Comparison of ENCODE assay signal across 8 mouse cellular contexts in the genomic region with DNA sequence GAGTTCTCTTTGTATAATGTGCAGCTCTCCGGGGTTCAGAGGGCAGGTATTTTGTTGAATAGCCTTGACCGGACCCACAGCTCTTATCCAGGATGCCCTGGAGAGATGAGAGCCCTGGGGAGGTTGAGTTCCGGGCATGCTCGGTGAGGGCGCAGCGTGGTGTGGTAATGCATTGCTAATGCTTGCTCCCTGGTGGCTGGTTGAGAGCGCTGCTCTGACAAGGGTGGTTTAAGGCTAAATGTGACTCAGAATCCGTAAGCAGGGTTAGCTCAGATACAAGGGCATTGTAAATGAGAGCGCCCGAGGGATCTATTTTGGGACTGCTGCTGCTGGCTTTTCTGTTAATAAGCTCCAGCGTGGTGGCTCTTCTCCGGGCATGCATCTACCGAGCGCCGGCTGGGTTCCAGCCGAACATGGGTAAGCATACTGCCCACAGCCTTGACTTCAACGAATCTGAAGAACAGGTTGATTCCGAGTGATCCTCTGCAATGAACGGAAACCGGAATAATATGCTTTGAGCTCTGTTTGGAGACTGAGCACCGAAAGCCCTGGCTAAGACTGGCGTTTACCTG. TPM values are rescaled to one million over a fixed set of nuclear protein-coding genes. Genes with fewer than 3 reads are reported as not detected.
DNase-seq lines count a peak whose midpoint lies in the region; ATAC-seq lines count a peak whose summit lies in the region.

No protein-coding gene starts in this region.

- H3K9ac ChIP-seq in intestine, embryonic 14.5 days (ENCODE audit: low read length) = no peak overlapping the region
- H3K9ac ChIP-seq in intestine, embryonic 16.5 days (ENCODE audit: low read depth, low read length) = no peak overlapping the region
- no peak overlapping the region for H3K9ac ChIP-seq in kidney, embryonic 15.5 days
- no peak overlapping the region for H3K9ac ChIP-seq in midbrain, embryonic 11.5 days (ENCODE audit: low read length)
- H3K9ac ChIP-seq in liver, embryonic 12.5 days = no peak overlapping the region

- no peaks in the 10 kb centered on the region for H3K27me3 ChIP-seq in intestine, embryonic 14.5 days (replicated peaks; ENCODE audit: control insufficient read depth, insufficient read depth, low read length)
- H3K27me3 ChIP-seq in intestine, embryonic 16.5 days (replicated peaks; ENCODE audit: control insufficient read depth, insufficient read depth, low read length) = no peaks in the 10 kb centered on the region
- H3K27me3 ChIP-seq in kidney, embryonic 15.5 days = no peaks in the 10 kb centered on the region
- no peaks in the 10 kb centered on the region for H3K27me3 ChIP-seq in midbrain, embryonic 11.5 days (ENCODE audit: control insufficient read depth, insufficient read depth, low read length)
- H3K27me3 ChIP-seq in liver, embryonic 12.5 days (replicated peaks) = no peaks in the 10 kb centered on the region

- peaks cover 8% of the 10 kb centered on the region; the same call in 1 of the 2 replicates for H3K9me3 ChIP-seq in intestine, embryonic 14.5 days (ENCODE audit: control insufficient read depth, low read length)
- no peaks in the 10 kb centered on the region; the same call in 1 of the 2 replicates for H3K9me3 ChIP-seq in intestine, embryonic 16.5 days (ENCODE audit: control insufficient read depth, low read length)
- peaks cover 11% of the 10 kb centered on the region; the same call in 1 of the 2 replicates for H3K9me3 ChIP-seq in kidney, embryonic 15.5 days (replicated peaks)
- peaks cover 7% of the 10 kb centered on the region; the same call in 1 of the 2 replicates for H3K9me3 ChIP-seq in midbrain, embryonic 11.5 days (ENCODE audit: control insufficient read depth, low read length)
- peaks cover 17% of the 10 kb centered on the region; the same call in 1 of the 2 replicates for H3K9me3 ChIP-seq in liver, embryonic 12.5 days (replicated peaks)

- peak; percentile 55 for DNase-seq in intestine, embryonic 14.5 days (ENCODE audit: low spot score)
- DNase-seq in embryo, embryonic 10.5 days (ENCODE audit: low spot score) = peak; percentile 57
- DNase-seq in heart, adult 9 months (ENCODE audit: low spot score in 2 of 2) = peak; percentile 41 to 58
- no peak for DNase-seq in midbrain, embryonic 11.5 days (ENCODE audit: low spot score, missing footprints)
- no peak for DNase-seq in natural killer cell, adult 2 months (ENCODE audit: low spot score in 2 of 2)

- no peak overlapping the region for H3K27ac ChIP-seq in intestine, embryonic 14.5 days (ENCODE audit: low read depth)
- H3K27ac ChIP-seq in intestine, embryonic 16.5 days (ENCODE audit: low read length) = no peak overlapping the region
- H3K27ac ChIP-seq in kidney, embryonic 15.5 days = no peak overlapping the region
- no peak overlapping the region; the same call in 1 of the 2 replicates for H3K27ac ChIP-seq in midbrain, embryonic 11.5 days (ENCODE audit: low read depth, low read length)
- no peak overlapping the region for H3K27ac ChIP-seq in liver, embryonic 12.5 days

- no peak overlapping the region for H3K4me3 ChIP-seq in intestine, embryonic 14.5 days (ENCODE audit: low read depth, low read length)
- H3K4me3 ChIP-seq in intestine, embryonic 16.5 days (ENCODE audit: low read length) = no peak overlapping the region
- H3K4me3 ChIP-seq in kidney, embryonic 15.5 days (replicated peaks) = no peak overlapping the region
- no peak overlapping the region for H3K4me3 ChIP-seq in midbrain, embryonic 11.5 days (ENCODE audit: low read depth, low read length)
- no peak overlapping the region for H3K4me3 ChIP-seq in liver, embryonic 12.5 days

- H3K36me3 ChIP-seq in intestine, embryonic 14.5 days (ENCODE audit: control insufficient read depth, insufficient read depth, low read length) = no peaks in the 10 kb centered on the region
- no peaks in the 10 kb centered on the region for H3K36me3 ChIP-seq in intestine, embryonic 16.5 days (ENCODE audit: control insufficient read depth, insufficient read depth, low read length)
- H3K36me3 ChIP-seq in kidney, embryonic 15.5 days = no peaks in the 10 kb centered on the region
- no peaks in the 10 kb centered on the region; the same call in 1 of the 2 replicates for H3K36me3 ChIP-seq in midbrain, embryonic 11.5 days (ENCODE audit: control insufficient read depth, insufficient read depth, low read length)
- H3K36me3 ChIP-seq in liver, embryonic 12.5 days = peaks cover 6% of the 10 kb centered on the region

- H3K4me2 ChIP-seq in intestine, embryonic 14.5 days (ENCODE audit: low read length) = no peak overlapping the region; the same call in 1 of the 2 replicates
- H3K4me2 ChIP-seq in intestine, embryonic 16.5 days (ENCODE audit: low read depth, low read length) = no peak overlapping the region
- H3K4me2 ChIP-seq in kidney, embryonic 15.5 days = peak overlapping the region; percentile 39
- no peak overlapping the region for H3K4me2 ChIP-seq in midbrain, embryonic 11.5 days
- H3K4me2 ChIP-seq in liver, embryonic 12.5 days = no peak overlapping the region

- ATAC-seq in intestine, embryonic 14.5 days (replicated peaks; ENCODE audit: low FRiP score, low TSS enrichment, low read depth) = 0 out of 2 replicates have a peak, but pooled peaks have one; percentile 38
- ATAC-seq in intestine, embryonic 16.5 days = no peak
- ATAC-seq in kidney, embryonic 15.5 days (replicated peaks; ENCODE audit: low FRiP score) = no peak
- peak; percentile 44; the same call in 1 of the 2 replicates for ATAC-seq in midbrain, embryonic 11.5 days (ENCODE audit: low FRiP score)
- no peak for ATAC-seq in liver, embryonic 12.5 days

- 42% methylated on average over 22 of the region's 22 CpGs for WGBS in intestine, embryonic 14.5 days
- WGBS in intestine, embryonic 16.5 days = 35% methylated on average over 22 of the region's 22 CpGs
- 44% methylated on average over 22 of the region's 22 CpGs for WGBS in kidney, embryonic 15.5 days
- 30% methylated on average over 22 of the region's 22 CpGs for WGBS in midbrain, embryonic 11.5 days
- WGBS in liver, embryonic 12.5 days (ENCODE audit: insufficient replicate concordance) = 71% methylated on average over 22 of the region's 22 CpGs

- H3K4me1 ChIP-seq in intestine, embryonic 14.5 days (replicated peaks; ENCODE audit: control insufficient read depth, insufficient read depth, low read length) = no peaks in the 10 kb centered on the region
- no peaks in the 10 kb centered on the region for H3K4me1 ChIP-seq in intestine, embryonic 16.5 days (ENCODE audit: control insufficient read depth, insufficient read depth, low read length)
- H3K4me1 ChIP-seq in kidney, embryonic 15.5 days = peaks cover 9% of the 10 kb centered on the region; the same call in 1 of the 2 replicates
- peaks cover 2% of the 10 kb centered on the region; the same call in 1 of the 2 replicates for H3K4me1 ChIP-seq in midbrain, embryonic 11.5 days (ENCODE audit: control insufficient read depth, insufficient read depth, low read length)
- peaks cover 16% of the 10 kb centered on the region for H3K4me1 ChIP-seq in liver, embryonic 12.5 days

RNA-seq across cellular contexts. Expression of gene Alox5ap, which starts 14.8 kb away (rescaled TPM):
- 9.3 and 10.4 TPM in 2 replicates for polyA plus RNA-seq in intestine, embryonic 14.5 days (2014; fragmentation: Nextera tagmentation; extraction: Ambion mirVana)
- 11.2 and 11.4 TPM in 2 replicates for polyA plus RNA-seq in intestine, embryonic 16.5 days (2015; fragmentation: Nextera tagmentation; extraction: Ambion mirVana)
- 12.4 and 13.3 TPM in 2 replicates for polyA plus RNA-seq in kidney, embryonic 15.5 days (2015; fragmentation: Nextera tagmentation; extraction: Ambion mirVana)
- 6.3 and 9.3 TPM in 2 replicates for polyA plus RNA-seq in midbrain, embryonic 11.5 days (2014; fragmentation: Nextera tagmentation; extraction: Ambion mirVana)
- 17.9 and 18.6 TPM in 2 replicates for polyA plus RNA-seq in liver, embryonic 12.5 days (2016; fragmentation: Nextera tagmentation; extraction: Ambion mirVana)

Comparison
In these comparisons a context has a peak if more than half of its experiments do, and no peak if none do; other contexts are left out.
1. ATAC-seq: peak in intestine, embryonic 14.5 days (single experiment) and midbrain, embryonic 11.5 days (single experiment); none in intestine, embryonic 16.5 days (single experiment), kidney, embryonic 15.5 days (single experiment) and liver, embryonic 12.5 days (single experiment).
2. DNase-seq: peak in intestine, embryonic 14.5 days (single experiment), embryo, embryonic 10.5 days (single experiment) and heart, adult 9 months (2 of 2); none in midbrain, embryonic 11.5 days (single experiment) and natural killer cell, adult 2 months (0 of 2).